Mouse (Mus musculus) neural tube, embryonic 14.5 days (tissue): ENCODE results near the gene Ciapin1. TPM values are rescaled to one million over a fixed set of nuclear protein-coding genes. Genes with fewer than 3 reads are reported as not detected.
"Not testable (repeated sequence)": the region's sequence is repeated elsewhere in the genome, so short reads cannot be mapped to it uniquely, and the experiment has no call there.

ENCODE experiments used
- ATAC-seq: fragments of 200-750 bp; cut with Nextera tagmentation; 2 replicates; pipeline ENCODE4 v1.8.0; 2017; ENCODE audit warnings: low read depth, mild to moderate bottlenecking, moderate TSS enrichment, moderate library complexity
- H3K27ac ChIP-seq: fragments of 300-500 bp; sonication (generic); 2 replicates; pipeline ENCODE4 v1.5.1; 2014; ENCODE audit warnings: low read depth, mild to moderate bottlenecking, control low read depth, low read length, moderate library complexity, mixed read lengths
- H3K27me3 ChIP-seq: fragments of 300-500 bp; sonication (generic); 2 replicates; pipeline ENCODE4 v1.6.1; 2014; ENCODE audit warnings: low read length; ENCODE audit not compliant: control insufficient read depth, insufficient read depth
- H3K36me3 ChIP-seq: fragments of 300-500 bp; sonication (generic); 2 replicates; pipeline ENCODE4 v1.6.1; 2014; ENCODE audit warnings: low read length, mixed read lengths; ENCODE audit not compliant: control insufficient read depth, insufficient read depth
- H3K4me1 ChIP-seq: fragments of 300-500 bp; sonication (generic); 2 replicates; pipeline ENCODE4 v1.6.1; 2014; ENCODE audit warnings: low read length; ENCODE audit not compliant: control insufficient read depth, insufficient read depth
- H3K4me2 ChIP-seq: fragments of 300-500 bp; sonication (generic); 2 replicates; pipeline ENCODE4 v1.6.1; 2014; ENCODE audit warnings: mild to moderate bottlenecking, low read depth, low read length, control low read depth
- H3K4me3 ChIP-seq: fragments of 300-500 bp; sonication (generic); 2 replicates; pipeline ENCODE4 v1.5.1; 2014; ENCODE audit warnings: low read depth, low read length, control low read depth, mixed read lengths
- H3K9ac ChIP-seq: fragments of 300-500 bp; sonication (generic); replicated peaks from 2 replicates; pipeline ENCODE4 v1.6.1; 2014; ENCODE audit warnings: low read depth, mild to moderate bottlenecking, control low read depth, low read length, mixed read lengths
- H3K9me3 ChIP-seq: fragments of 300-500 bp; sonication (generic); 2 replicates; pipeline ENCODE4 v1.6.1; 2016; ENCODE audit warnings: low read length; ENCODE audit not compliant: control insufficient read depth
- WGBS: fragments of 180-500 bp; shearing (Covaris S2); extraction: QIAGEN DNeasy Blood & Tissue Kit; methylation state at CpG from one replicate; pipeline ENCODE4 v1.1.7; 2014; 5-methylcytosine and 5-hydroxymethylcytosine counted together
- polyA plus RNA-seq: library from polyadenylated mRNA; unstranded; fragments of >200 nt; fragmentation: Nextera tagmentation; extraction: Ambion mirVana; gene quantifications from 2 replicates; pipeline ENCODE4 v1.2.1, GENCODE M21; 2014

The Ciapin1 gene
- polyA plus RNA-seq, 1 experiment from 2014 or later: 149 TPM

GRCm38 (mm10) chr8:94836456-94837240 is 1.5 kb downstream of the Ciapin1 start:
- H3K9ac ChIP-seq: peak overlapping the region; percentile 90; the same call in 1 of the 2 replicates
- H3K36me3 ChIP-seq: no peaks in the 10 kb centered on the region; the same call in 1 of the 2 replicates
- peaks cover 9% of the 10 kb centered on the region for H3K4me1 ChIP-seq
- no peak overlapping the region; the same call in 1 of the 2 replicates for H3K4me3 ChIP-seq
- H3K27me3 ChIP-seq: no peaks in the 10 kb centered on the region
- no peaks in the 10 kb centered on the region for H3K9me3 ChIP-seq
- H3K27ac ChIP-seq: no peak overlapping the region
- ATAC-seq: no peak
- peak overlapping the region; percentile 79 for H3K4me2 ChIP-seq
- WGBS: 77% methylated on average over 11 of the region's 11 CpGs

DNA sequence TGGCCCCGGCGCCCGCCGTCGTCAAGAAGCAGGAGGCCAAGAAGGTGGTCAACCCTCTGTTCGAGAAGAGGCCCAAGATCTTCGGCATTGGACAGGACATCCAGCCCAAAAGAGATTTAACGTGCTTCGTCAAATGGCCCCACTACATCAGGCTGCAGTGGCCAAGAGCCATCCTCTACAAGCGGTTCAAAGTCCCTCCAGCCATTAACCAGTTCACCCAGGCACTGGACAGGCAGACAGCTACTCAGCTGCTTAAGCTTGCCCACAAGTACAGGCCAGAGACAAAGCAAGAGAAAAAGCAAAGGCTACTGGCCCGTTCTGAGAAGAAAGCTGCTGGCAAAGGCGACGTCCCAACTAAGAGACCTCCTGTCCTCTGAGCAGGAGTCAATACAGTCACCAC is 2.4 kb downstream of the Ciapin1 start:
- H3K27ac ChIP-seq, H3K27me3 ChIP-seq, H3K9ac ChIP-seq, H3K4me3 ChIP-seq, H3K4me2 ChIP-seq, ATAC-seq, H3K36me3 ChIP-seq, H3K4me1 ChIP-seq, H3K9me3 ChIP-seq: not testable (repeated sequence)
- 96% methylated on average over 13 of the region's 13 CpGs for WGBS

DNA sequence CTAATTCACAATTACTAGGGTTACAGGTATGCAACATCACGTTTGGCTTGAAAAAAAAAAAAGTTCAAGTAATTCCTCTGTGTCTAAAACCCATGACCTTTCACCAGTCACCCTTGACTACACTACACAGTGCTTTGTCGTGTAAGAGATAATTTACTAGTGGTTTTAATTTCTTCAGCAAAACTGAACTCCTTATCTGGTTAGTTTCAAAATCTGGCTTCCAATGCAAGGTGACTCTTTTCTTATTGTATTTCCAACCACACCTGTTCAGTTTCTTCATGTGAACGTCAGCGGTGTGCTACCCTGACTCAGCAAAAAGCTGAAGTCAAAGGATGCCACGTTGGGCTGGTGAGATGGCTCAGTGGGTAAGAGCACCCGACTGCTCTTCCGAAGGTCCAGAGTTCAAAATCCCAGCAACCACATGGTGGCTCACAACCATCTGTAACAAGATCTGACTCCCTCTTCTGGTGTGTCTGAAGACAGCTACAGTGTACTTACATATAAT is 4.2 kb downstream of the Ciapin1 start:
- not testable (repeated sequence) for H3K4me1 ChIP-seq, H3K4me3 ChIP-seq, H3K36me3 ChIP-seq, H3K9ac ChIP-seq, H3K9me3 ChIP-seq, H3K27ac ChIP-seq, ATAC-seq, H3K27me3 ChIP-seq, H3K4me2 ChIP-seq
- 86% methylated on average over 7 of the region's 7 CpGs for WGBS

DNA sequence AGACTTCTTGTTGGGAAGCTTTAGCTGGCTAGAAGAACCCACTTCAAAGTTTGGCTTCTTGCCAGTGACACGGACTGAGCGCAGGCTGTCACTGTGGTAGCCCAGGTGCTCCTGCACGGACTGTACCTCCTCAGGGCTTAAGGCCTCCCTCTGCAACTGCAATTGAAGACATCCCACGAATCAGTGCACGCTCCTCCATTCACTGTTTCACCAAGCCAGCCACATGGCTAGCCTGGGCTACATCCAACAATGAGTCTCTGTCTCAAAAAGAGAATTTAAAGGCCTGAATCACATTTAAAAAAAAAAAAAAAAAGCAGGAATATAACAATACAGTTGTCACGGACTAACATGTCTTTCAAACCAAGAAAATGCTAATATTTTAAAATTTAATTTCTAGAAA is 9.9 kb downstream of the Ciapin1 start:
- Histone ChIP-seq H3K4me2 (no peak overlapping the region), H3K4me1 (no peaks in the 10 kb centered on the region), H3K36me3 (peaks cover 23% of the 10 kb centered on the region), H3K9me3 (no peaks in the 10 kb centered on the region), H3K4me3 (no peak overlapping the region), H3K9ac (no peak overlapping the region), H3K27me3 (no peaks in the 10 kb centered on the region), H3K27ac (no peak overlapping the region)
- WGBS: 90% methylated on average over 6 of the region's 6 CpGs
- no peak for ATAC-seq

GRCm38 (mm10) chr8:94826210-94826609 is 11.9 kb downstream of the Ciapin1 start:
- Histone ChIP-seq H3K27me3 (no peaks in the 10 kb centered on the region), H3K4me1 (no peaks in the 10 kb centered on the region), H3K9ac (no peak overlapping the region), H3K27ac (no peak overlapping the region), H3K4me3 (no peak overlapping the region), H3K4me2 (no peak overlapping the region), H3K36me3 (peaks cover 30% of the 10 kb centered on the region), H3K9me3 (no peaks in the 10 kb centered on the region)
- no peak for ATAC-seq
- 99% methylated on average over 5 of the region's 5 CpGs for WGBS

DNA sequence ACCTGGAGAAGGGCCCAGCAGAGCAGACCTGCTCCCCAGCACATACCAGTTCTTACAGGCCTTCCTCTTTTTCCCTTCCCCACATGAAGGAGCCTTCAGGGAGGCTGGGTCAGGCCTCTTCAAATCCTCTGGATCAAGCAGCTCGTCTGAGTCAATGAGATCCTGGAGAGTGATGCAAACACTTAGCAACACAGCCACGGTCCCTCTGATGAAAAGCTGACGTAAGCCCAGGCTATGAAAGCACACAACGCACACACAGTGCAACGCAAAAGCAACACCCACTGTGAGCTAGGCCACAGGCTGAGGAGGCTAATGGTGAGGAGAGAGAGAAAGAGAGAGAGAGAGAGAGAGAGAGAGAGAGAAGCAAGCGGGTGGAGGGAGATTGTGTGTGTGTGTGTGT is 13.0 kb downstream of the Ciapin1 start:
- Histone ChIP-seq H3K27me3 (no peaks in the 10 kb centered on the region), H3K4me1 (no peaks in the 10 kb centered on the region), H3K9ac (no peak overlapping the region), H3K27ac (no peak overlapping the region), H3K9me3 (no peaks in the 10 kb centered on the region), H3K4me3 (no peak overlapping the region), H3K36me3 (peaks cover 30% of the 10 kb centered on the region), H3K4me2 (no peak overlapping the region)
- no peak for ATAC-seq
- 90% methylated on average over 6 of the region's 6 CpGs for WGBS

DNA sequence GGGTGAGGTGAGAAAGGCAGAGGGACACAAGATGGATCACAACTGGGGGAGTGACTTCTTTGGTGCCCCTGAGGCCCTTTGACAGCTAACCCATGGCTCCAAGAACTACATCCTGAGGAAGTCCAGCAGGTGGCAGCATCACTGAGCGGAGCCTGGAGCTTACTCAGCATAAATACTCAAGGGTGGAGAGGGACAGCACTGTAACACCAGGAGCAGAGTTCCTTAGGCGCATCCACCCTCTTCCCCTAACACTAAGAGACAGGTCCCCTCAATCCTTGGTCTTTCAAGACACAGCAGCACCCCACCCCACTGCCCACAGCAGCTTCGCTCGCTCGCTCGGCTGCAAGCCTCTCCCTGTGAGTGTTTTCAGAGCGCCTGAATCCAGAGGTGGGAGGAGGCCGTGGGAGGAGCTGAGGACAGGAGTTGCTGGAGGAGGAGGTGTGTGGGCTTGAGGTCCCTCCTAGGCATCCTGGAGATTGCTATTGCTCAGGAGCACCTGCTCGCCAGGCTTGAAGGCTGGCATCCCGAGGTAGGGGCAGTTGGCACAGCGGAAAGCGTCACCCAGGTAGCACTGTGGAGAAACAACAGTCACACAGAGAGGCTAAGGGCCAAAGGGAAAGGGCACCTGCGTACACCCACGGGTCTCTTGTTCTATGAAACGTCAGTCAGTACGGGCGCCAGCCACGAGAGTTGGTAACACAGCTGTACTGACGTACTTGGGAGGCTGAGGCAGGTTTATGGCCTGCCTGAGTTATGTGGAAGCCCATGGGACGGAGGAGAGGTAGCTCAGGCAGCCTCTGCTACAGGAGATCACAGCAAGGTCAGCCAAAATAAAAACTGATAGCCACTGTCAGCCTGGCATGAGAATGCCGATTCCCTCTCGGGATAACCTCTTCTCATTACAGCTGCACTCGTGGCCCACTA is 15.3 kb downstream of the Ciapin1 start:
- Histone ChIP-seq H3K4me3 (no peak overlapping the region), H3K27ac (no peak overlapping the region), H3K4me2 (no peak overlapping the region), H3K9me3 (no peaks in the 10 kb centered on the region), H3K36me3 (peaks cover 30% of the 10 kb centered on the region), H3K27me3 (no peaks in the 10 kb centered on the region), H3K9ac (no peak overlapping the region), H3K4me1 (no peaks in the 10 kb centered on the region)
- peak; percentile 77; the same call in 1 of the 2 replicates for ATAC-seq
- WGBS: 77% methylated on average over 23 of the region's 23 CpGs

GRCm38 (mm10) chr8:94821381-94821780 is 16.8 kb downstream of the Ciapin1 start:
- Histone ChIP-seq H3K27me3 (no peaks in the 10 kb centered on the region), H3K4me2 (no peak overlapping the region), H3K9me3 (no peaks in the 10 kb centered on the region), H3K27ac (no peak overlapping the region), H3K4me1 (no peaks in the 10 kb centered on the region), H3K36me3 (peaks cover 22% of the 10 kb centered on the region), H3K9ac (no peak overlapping the region), H3K4me3 (no peak overlapping the region)
- 100% methylated on average over 2 of the region's 2 CpGs for WGBS
- no peak for ATAC-seq

DNA sequence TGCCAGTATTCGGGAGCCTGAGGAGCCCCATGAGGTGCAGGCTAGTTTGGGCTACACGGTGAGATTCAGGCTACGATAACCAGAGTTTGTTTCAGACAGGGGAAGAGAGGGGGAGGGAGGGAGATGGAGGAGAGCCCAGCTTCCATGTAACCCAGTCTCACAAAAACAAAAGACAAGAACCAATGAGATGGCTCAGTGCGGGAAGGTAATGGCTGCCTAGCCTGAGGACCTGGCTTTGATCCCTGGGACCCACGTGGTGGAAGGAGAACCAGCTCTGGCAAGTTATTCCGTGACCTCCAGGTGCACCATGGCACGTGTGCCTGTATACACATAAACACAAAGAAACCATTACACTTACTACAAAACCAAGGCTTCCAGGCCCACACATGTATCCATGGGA is 17.6 kb downstream of the Ciapin1 start:
- Histone ChIP-seq H3K4me2 (no peak overlapping the region), H3K9me3 (no peaks in the 10 kb centered on the region), H3K27ac (no peak overlapping the region), H3K36me3 (peaks cover 22% of the 10 kb centered on the region), H3K9ac (no peak overlapping the region), H3K4me3 (no peak overlapping the region), H3K4me1 (no peaks in the 10 kb centered on the region), H3K27me3 (no peaks in the 10 kb centered on the region)
- WGBS: 89% methylated on average over 7 of the region's 7 CpGs
- ATAC-seq: no peak
